Mouse (Mus musculus) limb, embryonic 14.5 days (tissue): ENCODE results near the gene Atp1a1. TPM values are rescaled to one million over a fixed set of nuclear protein-coding genes. Genes with fewer than 3 reads are reported as not detected.

Source experiments
- ATAC-seq: fragments of 200-750 bp; cut with Nextera tagmentation; 2 replicates; pipeline ENCODE4 v1.8.0; 2017; ENCODE audit warnings: low read depth, moderate number of reproducible peaks, moderate TSS enrichment; ENCODE audit not compliant: low FRiP score
- DNase-seq: peaks from one replicate; pipeline ENCODE4 v3.0.0-alpha.2; 2015; ENCODE audit warnings: low spot score
- H3K27ac ChIP-seq: fragments of 300-500 bp; sonication (generic); replicated peaks from 2 replicates; pipeline ENCODE4 v1.5.1; 2014; ENCODE audit warnings: low read depth, mild to moderate bottlenecking, low read length, moderate library complexity, mixed read lengths
- H3K27me3 ChIP-seq: fragments of 300-500 bp; sonication (generic); 2 replicates; pipeline ENCODE4 v1.6.1; 2014; ENCODE audit warnings: low read length, mixed read lengths; ENCODE audit not compliant: control insufficient read depth, insufficient read depth
- H3K36me3 ChIP-seq: fragments of 300-500 bp; sonication (generic); 2 replicates; pipeline ENCODE4 v1.6.1; 2014; ENCODE audit warnings: mild to moderate bottlenecking, low read length, moderate library complexity, mixed read lengths; ENCODE audit not compliant: control insufficient read depth, insufficient read depth
- H3K4me1 ChIP-seq: fragments of 300-500 bp; sonication (generic); 2 replicates; pipeline ENCODE4 v1.6.1; 2014; ENCODE audit warnings: antibody characterized with exemption, low read length, mixed read lengths; ENCODE audit not compliant: control insufficient read depth, insufficient read depth
- H3K4me2 ChIP-seq: fragments of 300-500 bp; sonication (generic); replicated peaks from 2 replicates; pipeline ENCODE4 v1.6.1; 2014; ENCODE audit warnings: low read depth, mild to moderate bottlenecking, low read length, moderate library complexity; ENCODE audit not compliant: severe bottlenecking
- H3K4me3 ChIP-seq: fragments of 300-500 bp; sonication (generic); replicated peaks from 2 replicates; pipeline ENCODE4 v1.5.1; 2014; ENCODE audit warnings: low read length
- H3K9ac ChIP-seq: fragments of 300-500 bp; sonication (generic); 2 replicates; pipeline ENCODE4 v1.6.1; 2014; ENCODE audit warnings: mild to moderate bottlenecking, low read depth, low read length, moderate library complexity; ENCODE audit not compliant: severe bottlenecking
- H3K9me3 ChIP-seq: fragments of 300-500 bp; sonication (generic); 2 replicates; pipeline ENCODE4 v1.6.1; 2016; ENCODE audit warnings: low read length; ENCODE audit not compliant: control insufficient read depth
- POLR2A ChIP-seq: fragments of 200-500 bp; IDR thresholded peaks from 2 replicates; pipeline ENCODE4 v1.8.0; 2012; ENCODE audit warnings: inconsistent platforms, mild to moderate bottlenecking, moderate library complexity, borderline replicate concordance; ENCODE audit not compliant: insufficient read depth, insufficient read length; ENCODE audit errors: extremely low read depth
- WGBS: fragments of 180-500 bp; shearing (Covaris S2); extraction: QIAGEN DNeasy Blood & Tissue Kit; methylation state at CpG from one replicate; pipeline ENCODE4 v1.1.7; 2014; 5-methylcytosine and 5-hydroxymethylcytosine counted together
- polyA plus RNA-seq, 2 experiments: library from polyadenylated mRNA; depleted of rRNA in 1 of 2; stranded (reverse) in 1 of 2; unstranded in 1 of 2; fragments of >200 nt; fragmentation: Nextera tagmentation in 1 of 2; extraction: Ambion mirVana in 1 of 2; gene quantifications; 2 replicates each; pipeline versions ENCODE4 v1.2.1 to v1.2.3; 2012 to 2014

Atp1a1 gene
- polyA plus RNA-seq, 2 experiments, result 129 to 157 TPM

DNA sequence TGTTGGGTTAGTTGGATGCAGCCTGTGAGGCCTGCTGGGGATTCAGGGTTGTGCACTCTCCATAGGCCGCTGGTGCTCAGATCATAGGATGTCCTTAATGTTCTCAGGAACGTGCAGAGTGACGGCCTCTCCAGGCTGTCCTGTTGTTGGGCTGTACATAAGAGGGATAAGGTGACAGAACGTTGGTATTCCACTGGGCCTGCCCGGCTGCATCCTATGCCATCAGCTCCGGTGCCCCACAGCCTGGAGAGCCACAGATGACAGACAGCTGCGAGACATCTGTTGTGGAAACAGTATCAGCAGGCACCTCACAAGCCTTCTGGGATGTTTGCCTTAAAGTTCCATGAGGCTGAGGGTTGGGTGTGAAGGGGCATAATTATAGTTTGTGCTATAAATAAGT is 68.2 kb downstream of the Atp1a1 start:
- WGBS, result 83% methylated on average over 7 of the region's 7 CpGs
- H3K4me3 ChIP-seq, result no peak overlapping the region
- no peak overlapping the region for H3K4me2 ChIP-seq
- H3K4me1 ChIP-seq, result 0 out of 2 replicates have a peak, but pooled peaks cover 2% of the 10 kb centered on the region
- TF ChIP-seq POLR2A, result no peak
- H3K27ac ChIP-seq, result no peak overlapping the region
- H3K36me3 ChIP-seq, result no peaks in the 10 kb centered on the region
- ATAC-seq (peak; percentile 86), DNase-seq (peak; percentile 51)
- no peaks in the 10 kb centered on the region for H3K27me3 ChIP-seq
- no peak overlapping the region for H3K9ac ChIP-seq
- H3K9me3 ChIP-seq, result no peaks in the 10 kb centered on the region

DNA sequence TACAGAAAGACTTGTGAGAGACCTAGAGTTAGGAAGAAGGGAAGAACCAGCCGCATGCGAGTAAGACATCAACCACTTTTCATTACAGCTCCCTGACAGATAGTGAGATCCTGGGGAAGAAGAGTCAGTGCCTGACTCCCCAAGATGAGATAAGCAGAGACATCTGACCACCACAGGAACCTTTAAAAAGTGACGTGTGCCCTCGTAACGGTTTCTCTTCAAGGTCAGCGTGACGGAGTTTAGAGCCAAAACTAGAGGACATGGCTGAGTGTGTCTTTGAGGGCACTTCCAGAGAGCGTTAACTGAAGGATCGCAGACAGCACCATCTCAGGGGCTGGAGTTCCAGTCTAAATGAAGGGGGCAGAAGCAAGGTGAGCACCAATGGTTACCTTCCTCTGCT is 70.2 kb downstream of the Atp1a1 start:
- H3K4me1 ChIP-seq, result 0 out of 2 replicates have a peak, but pooled peaks cover 4% of the 10 kb centered on the region
- H3K4me2 ChIP-seq, result no peak overlapping the region
- no peak for ATAC-seq
- no peaks in the 10 kb centered on the region for H3K27me3 ChIP-seq
- H3K4me3 ChIP-seq, result no peak overlapping the region
- H3K36me3 ChIP-seq, result no peaks in the 10 kb centered on the region
- 86% methylated on average over 9 of the region's 9 CpGs for WGBS
- no peaks in the 10 kb centered on the region for H3K9me3 ChIP-seq
- H3K9ac ChIP-seq, result no peak overlapping the region
- H3K27ac ChIP-seq, result no peak overlapping the region
- no peak for TF ChIP-seq POLR2A
- DNase-seq, result no peak

DNA sequence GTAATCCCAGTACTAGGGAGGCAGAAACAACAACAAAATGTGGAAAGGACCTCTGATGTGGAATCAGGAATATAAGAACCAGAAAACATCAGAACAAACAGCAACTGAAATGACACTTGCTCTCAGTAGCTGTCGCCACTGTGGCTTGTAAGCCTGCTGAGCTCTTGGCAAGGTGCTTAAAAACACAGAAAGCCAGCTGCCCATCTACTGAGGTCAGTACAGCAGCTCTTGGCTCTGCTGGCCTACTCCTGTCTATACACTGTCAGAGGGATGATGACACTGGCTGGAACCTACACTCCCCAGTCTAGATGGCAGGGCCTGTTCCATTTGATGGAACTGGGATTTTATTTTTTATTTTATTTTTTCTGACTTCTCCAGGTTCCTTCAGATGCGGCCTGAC is 71.1 kb downstream of the Atp1a1 start:
- Histone ChIP-seq H3K36me3 (no peaks in the 10 kb centered on the region), H3K9me3 (no peaks in the 10 kb centered on the region), H3K27ac (no peak overlapping the region), H3K4me1 (0 out of 2 replicates have a peak, but pooled peaks cover 4% of the 10 kb centered on the region), H3K4me2 (no peak overlapping the region), H3K4me3 (no peak overlapping the region), H3K9ac (no peak overlapping the region), H3K27me3 (no peaks in the 10 kb centered on the region)
- DNase-seq (no peak), ATAC-seq (no peak)
- TF ChIP-seq POLR2A, result no peak
- 76% methylated on average over 2 of the region's 2 CpGs for WGBS

DNA sequence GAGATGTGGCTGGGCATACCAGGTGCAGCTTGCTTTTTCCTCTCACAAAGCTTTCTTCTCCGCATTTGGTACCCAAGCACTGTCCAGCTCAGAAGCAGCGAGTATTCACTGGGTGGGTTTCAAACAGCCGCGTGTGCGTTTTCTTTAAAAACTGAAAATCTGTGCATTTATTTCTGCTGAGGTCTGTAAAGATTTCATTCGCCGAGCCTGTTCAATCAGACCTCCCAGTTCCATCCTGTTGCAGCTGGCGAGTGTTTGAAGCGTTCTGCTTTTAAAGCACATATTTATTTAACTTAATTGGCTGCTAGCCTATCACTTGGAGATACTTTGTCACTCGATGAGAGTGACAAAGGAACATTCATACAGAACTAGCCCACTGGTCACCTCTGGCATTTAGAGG is 73.6 kb downstream of the Atp1a1 start:
- Histone ChIP-seq H3K36me3 (no peaks in the 10 kb centered on the region), H3K4me2 (no peak overlapping the region), H3K4me1 (0 out of 2 replicates have a peak, but pooled peaks cover 4% of the 10 kb centered on the region), H3K9me3 (no peaks in the 10 kb centered on the region), H3K27ac (no peak overlapping the region), H3K27me3 (no peaks in the 10 kb centered on the region), H3K4me3 (no peak overlapping the region), H3K9ac (no peak overlapping the region)
- DNase-seq (no peak), ATAC-seq (no peak)
- no peak for TF ChIP-seq POLR2A
- 60% methylated on average over 10 of the region's 10 CpGs for WGBS

DNA sequence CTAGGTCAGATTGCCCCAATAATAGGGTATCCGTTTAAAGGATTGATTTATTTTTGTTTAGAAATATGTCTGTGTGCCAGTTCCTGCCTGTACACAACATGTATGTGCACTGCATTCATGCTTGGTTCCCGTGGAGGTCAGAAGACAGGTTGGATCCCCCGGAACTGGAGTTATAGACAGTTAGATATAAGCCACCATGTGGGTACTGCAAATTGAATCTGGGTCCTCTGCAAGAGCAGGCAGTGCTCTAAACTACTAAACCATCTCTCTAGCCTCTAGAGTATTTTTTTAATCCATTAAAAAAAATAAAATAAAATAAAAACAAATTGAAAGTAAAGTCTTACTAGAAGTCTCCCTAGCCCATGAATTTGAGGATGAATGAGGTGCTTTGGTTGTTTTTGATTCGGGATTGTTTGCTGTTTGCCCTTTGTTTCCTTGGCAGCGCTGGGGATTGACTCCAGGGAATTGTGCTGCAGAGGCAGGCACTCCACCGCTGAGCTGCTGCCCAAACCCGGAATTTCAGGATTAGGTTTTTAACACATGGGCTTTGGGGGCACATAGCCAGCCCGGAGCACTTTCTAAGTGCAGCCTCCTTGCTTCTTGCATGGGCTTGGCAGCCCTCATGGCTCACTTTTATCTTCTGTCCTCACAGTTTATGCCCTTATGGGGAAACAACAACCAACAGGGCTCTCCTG is 75.4 kb downstream of the Atp1a1 start:
- Histone ChIP-seq H3K9ac (no peak overlapping the region), H3K9me3 (no peaks in the 10 kb centered on the region), H3K4me3 (no peak overlapping the region), H3K27ac (no peak overlapping the region), H3K4me2 (no peak overlapping the region), H3K27me3 (no peaks in the 10 kb centered on the region), H3K4me1 (0 out of 2 replicates have a peak, but pooled peaks cover 4% of the 10 kb centered on the region), H3K36me3 (no peaks in the 10 kb centered on the region)
- 28% methylated on average over 8 of the region's 8 CpGs for WGBS
- no peak for ATAC-seq
- TF ChIP-seq POLR2A, result no peak
- no peak for DNase-seq
